Mouse (Mus musculus): Measurements from ENCODE around the gene Magee1. TPM values are rescaled to one million over a fixed set of nuclear protein-coding genes. Genes with fewer than 3 reads are reported as not detected.
"Not testable (repeated sequence)": the region's sequence is repeated elsewhere in the genome, so short reads cannot be mapped to it uniquely, and the experiment has no call there.

The Magee1 gene
- 1 to 10 TPM; 4.1 to 6.0 TPM for total RNA-seq (2021)
- long read RNA-seq, experiment 1, transcript Magee1-201 (1 exons, 3,550 nt): major isoform, 9 of 9 reads
- long read RNA-seq, experiment 1, partial matches to known transcripts: 0 of 9 reads
- long read RNA-seq, experiment 1, other reads (novel, unspliced or antisense): 0 of 9 reads
- long read RNA-seq, experiment 2, transcript Magee1-201 (1 exons, 3,550 nt): major isoform, 7 of 7 reads
- long read RNA-seq, experiment 2, partial matches to known transcripts: 0 of 7 reads
- long read RNA-seq, experiment 2, other reads (novel, unspliced or antisense): 0 of 7 reads

DNA sequence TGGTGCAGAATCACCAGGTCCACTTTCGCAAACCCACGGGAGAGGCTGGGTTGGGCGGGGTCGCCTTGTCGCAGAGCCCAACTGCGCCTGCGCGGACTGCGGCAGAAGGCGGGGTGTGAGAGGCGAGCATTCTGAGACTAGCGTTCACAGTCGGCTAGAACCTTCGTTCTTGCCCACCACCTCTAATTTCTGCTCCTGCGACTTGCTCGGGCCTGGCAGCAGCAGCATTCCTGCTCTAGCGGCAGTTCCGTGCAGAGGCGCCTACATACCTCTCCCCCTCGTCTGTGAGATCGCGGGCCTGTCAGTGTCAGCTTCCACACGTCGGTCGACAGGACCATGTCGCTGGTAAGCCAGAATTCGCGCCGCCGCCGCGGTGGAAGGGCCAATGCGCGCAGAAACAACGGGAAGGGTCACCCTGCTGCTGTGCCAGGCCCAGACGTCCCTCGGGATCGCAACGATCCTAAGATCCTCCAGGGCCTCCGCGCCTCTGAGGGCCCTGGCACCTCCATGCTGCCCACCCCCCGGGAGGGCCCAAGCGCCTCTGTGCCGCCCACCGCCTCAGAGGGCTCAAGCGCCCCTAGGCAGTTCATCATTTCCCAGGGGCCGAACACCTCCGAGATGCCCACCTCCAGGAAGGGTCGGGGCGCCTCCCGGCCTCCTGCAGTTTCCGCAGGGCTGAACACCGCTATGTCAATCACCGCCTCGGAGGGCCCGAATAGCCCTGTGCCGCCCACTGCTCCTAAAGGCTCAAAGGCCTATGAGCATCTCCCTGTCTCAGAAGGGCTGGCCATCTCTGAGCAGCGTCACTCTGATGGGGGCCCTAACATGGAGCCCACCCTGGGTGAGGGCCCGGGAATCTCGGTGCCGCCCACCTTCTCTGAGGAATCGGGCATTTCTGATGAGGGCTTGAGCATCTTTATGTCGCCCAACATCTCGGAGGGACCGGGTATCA, at the start of gene Magee1:
Magee1 (plus strand) TSS at position 104 of the 952 bp plus-strand sequence.
- DNase-seq: peak; percentile 59

DNA sequence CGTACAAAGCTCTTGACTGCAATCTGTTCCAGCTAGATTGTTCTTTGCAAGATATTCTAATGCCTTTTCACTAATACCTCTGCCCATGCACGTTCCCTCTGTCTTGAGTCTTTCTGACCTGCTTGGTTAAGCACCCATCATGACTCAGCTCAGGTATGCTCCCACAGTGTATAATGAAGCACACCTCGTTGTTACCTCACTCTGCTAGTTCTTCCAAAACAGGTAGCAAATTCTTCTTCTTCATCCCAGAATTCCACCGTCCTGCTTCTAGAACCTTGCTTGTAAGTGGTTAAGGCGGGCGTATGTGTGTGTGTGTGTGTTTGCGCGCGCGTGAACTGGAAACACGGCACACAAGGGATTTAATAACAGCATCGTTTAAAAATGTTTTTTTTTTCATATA, 41.0 kb upstream of the Magee1 start:
- DNase-seq: no peak

DNA sequence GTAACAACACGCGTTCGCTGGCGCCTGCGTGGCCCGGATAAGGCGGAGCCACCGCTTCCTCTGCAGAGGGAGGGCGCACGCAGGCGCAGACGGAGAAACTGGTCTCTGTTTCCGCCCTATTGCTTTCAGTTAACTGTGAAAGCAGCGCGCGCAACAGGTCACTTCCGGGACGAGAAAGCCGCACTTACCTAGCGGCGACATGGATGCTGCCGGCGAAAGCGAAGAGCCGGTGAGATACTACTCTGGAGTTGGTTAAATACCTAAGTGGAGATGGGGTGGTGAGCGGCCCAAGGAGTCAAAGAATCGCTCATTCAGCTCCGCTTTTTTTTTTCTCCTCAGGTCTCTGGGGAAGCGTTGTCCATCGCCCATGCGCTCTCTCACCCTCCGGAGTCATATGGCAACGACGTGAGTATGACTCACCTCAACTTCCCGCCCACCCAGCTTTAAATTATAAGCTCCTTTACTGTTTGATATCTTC, 40.5 kb upstream of the Magee1 start, which contains the start of gene Pbdc1:
Pbdc1 (plus strand) TSS at position 142 of the 478 bp plus-strand sequence.
- peak; percentile 82 for DNase-seq

DNA sequence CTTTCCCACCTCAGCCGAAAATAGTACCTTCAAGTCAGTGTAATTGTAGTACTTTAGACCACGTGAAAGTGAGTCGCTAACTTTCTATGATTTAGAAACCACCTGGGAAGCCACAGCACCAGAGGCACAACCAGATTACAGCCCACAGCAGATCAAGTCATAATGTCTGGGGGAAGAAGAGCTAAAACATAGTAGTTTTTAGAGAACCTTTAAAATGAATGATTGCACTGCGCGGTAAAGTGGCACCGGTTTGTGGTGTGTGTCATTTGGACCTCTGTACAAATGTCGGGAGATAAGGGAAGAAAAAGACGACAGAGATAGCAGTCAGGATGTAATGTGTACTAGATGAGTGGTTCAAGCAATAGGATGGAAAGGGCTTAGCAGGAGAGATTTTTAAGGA, 40.1 kb upstream of the Magee1 start:
- no peak for DNase-seq

DNA sequence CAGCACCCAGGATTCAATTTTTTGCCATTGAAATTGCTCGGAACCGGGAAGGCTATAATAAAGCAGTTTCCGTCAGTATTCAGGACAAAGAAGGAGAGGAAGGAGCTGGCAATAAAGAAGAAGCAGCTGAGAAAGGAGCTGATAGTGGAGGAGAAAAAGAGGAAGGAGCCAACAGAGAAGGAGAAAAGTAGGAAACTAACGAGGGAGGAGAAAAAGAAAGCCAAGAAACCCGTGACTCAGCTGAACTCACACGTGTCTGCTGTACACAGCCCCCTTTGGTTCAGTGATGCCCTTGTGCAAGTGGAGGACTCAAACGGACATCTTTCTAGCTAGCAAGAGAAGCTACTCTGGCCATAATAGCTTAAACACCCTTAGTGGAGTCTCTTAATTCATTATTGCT, 37.2 kb upstream of the Magee1 start:
- not testable (repeated sequence) for DNase-seq

DNA sequence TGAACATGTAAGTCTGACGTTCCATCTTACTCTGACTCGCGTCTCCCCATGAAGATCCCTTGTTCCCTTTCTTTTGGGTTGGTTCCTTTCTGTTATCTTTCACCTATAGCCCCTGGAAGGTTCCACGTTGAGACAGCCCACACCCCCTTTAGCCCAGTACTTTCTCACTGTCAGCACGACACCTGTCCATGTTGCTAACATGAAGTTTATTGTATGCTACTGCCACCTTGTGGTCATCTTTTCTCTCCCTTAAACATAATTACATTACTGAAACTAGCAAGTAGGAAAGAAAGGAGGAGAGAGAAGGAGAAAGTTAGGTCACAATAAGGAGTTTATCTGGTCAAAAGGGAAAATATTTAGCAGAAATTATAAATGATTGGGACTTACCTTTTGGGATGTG, 16.0 kb upstream of the Magee1 start:
- DNase-seq: no peak

DNA sequence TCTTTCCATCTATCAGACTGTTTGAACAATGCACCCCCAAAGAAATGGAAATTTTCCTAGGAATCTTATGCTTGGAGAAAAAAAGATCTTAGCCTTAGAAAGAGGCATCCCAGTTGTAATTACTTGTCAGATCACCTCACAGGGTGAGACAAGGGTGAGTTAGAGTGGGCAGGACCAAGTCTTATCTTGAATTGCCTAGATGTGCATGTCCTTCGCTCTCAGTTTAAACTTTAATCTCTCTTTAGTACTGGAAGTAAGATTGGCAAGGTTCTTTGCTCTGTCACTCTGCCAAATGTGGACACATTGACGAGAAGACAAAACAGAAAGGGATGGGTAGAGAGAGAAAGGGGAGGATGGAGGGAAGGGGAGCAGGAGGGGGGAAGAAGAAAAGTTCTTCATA, 5.2 kb upstream of the Magee1 start:
- DNase-seq: no peak

DNA sequence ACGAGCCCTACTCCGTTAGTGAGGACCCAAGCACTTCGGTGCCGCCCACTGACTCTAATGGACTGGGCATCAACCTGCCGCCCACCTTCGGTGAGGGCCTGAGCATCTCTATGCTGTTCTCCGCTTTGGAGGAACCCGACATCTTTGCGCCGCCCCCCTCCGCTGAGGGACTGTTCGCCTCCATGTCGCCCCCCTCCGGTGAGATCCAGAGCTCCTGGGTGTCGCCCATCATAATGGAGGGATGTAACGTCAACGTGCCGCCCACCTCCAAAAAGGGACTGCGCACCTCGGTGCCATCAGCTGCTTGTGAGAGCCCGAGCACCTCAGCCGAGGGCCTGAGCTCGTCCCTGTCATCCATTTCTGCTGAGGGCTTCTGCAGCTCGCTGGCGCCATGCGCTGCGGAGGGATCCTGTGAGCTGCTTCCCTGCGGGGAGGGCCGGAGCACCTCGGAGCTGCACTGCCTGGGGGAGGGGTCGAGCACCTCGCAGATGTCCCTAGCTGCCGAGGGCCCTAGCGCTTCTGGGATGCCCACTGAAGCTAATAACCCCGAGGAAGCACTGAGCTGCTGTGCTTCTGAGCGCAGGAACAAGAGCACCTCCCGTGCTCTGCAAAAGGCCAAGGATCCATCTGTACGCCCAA, 1.2 kb downstream of the Magee1 start:
- peak; percentile 68 for DNase-seq

DNA sequence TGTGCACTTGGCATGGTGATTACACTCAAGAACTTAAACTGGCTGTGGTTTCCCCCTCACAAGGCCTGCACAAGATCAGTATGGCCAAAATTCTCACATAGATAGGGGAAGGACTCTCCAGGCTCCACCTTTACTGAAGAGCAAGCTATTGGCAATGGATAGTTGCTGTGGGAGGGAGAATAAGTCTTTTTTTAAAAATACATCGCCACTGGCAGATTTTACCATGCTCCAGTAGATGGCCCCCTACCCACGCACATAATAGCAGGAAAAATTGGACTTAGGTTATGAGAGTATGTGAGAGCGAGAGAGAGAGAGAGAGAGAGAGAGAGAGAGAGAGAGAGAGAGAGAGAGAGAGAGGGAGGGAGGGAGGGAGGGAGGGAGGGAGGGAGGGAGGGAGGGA, 4.7 kb downstream of the Magee1 start:
- no peak for DNase-seq

DNA sequence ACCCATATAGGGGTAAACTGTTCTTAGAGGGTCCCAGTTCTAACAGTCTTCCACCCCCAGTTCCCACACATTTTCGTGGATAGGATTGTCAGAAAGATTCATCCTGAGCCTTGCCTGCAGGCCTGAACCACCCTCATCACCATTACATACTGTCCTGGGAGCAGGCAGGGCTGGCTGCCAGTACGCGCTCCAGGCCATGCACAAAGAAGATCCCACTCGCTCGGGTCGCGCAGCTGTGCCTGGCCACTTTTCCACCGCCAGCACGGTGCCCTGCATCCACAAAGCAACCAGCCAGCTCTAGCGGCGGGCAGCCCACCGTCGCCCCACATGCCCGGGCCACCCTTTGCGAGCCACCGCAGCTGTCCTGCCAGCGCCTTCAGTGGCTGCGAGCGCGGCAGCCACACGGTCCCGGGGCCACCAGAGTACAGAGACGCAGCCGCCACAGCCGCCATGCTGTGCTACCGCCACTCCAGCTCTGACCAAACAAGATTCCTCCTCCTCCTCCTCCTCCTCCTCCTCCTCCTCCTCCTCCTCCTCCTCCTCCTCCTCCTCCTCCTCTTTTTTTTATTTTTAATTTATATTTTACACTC, 31.8 kb downstream of the Magee1 start:
- peak; percentile 2 for DNase-seq

DNA sequence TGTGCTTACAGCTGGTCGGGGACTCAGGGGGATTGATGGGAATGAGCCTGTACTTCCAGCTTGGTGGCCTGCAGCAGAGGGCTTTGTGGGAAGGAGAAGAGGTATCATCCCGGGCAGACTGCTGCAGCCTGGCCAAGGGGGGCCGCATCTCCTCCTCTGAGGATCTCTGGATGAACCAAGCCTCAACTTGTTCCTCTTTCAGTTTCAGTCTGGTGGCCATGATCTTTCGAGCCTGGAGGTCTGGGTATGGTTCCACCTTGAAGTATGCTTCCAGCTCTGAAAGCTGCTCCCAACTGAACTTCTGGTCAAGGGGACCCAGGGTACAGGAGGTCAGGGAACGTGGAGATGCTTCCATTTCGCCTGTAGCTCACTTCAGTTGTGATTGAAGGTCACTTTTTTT, 44.8 kb downstream of the Magee1 start:
- not testable (repeated sequence) for DNase-seq

DNA sequence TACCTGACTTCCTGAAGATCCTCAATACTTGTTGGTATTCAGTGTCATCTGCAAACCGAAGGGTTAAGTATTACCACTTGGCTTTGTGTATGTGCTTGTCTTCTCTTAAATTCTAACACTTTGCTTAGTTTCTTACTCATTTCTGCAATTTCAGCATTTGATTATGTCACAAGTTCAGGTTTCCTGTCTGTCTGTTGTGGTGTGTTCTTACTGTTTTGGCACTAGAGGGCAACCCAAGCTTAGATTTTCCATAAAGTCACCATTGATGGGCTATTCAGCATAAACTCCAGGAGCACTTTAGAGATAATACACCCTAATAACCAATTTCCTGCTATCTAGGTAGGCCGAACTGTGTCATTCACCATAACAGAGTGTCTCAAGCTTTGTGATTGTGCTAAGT, 47.0 kb downstream of the Magee1 start:
- no peak for DNase-seq

Other genes starting within 250 kb of the Magee1 start
- gene Pbdc1, start 40.6 kb upstream of the Magee1 start, total RNA-seq (2021): 10 to 100 TPM in 1 of 2 experiments, 1 to 10 TPM in 1; 8.4 to 12.3 TPM

All from gastrocnemius, postnatal 10 days (tissue).